Mouse (Mus musculus) v-Abl transformed pro-B cells (cell line): ENCODE measurements around the gene Rabggta.

ENCODE experiments used
- in situ Hi-C, 2 experiments: fragments of 400-800 bp; cut with MboI; formaldehyde crosslinking; loops; one replicate each; pipeline ENCODE4 v1.15.1; 2025; ENCODE audit not compliant: unreplicated experiment in 2 of 2

The Rabggta gene

DNA sequence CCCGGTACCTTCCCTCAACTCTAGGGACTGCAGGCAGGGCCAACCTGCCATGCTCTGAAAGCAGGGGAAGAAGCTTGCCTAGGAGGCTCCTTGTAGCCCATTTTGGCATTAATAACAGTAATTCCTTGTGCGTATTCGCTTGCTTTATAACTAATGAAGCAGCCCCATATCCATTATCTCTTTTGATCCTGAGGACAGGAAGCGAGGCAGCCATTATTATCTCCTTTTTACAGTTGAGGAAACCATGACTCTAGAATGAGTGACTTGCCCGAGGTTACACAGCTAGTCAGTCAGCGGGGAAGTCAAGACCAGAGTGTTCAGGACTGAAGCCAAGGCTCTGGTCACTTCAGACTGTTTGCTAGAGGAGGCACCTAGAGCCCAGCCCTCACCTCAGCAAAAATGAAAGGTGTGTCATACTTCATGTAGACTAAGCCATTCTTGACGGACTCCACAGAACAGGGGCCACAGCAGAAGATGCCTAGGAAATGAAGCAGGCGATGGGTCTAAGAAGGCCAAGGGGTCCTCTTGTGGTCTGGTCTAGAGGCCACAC, 15.9 kb downstream of the Rabggta start:
- in situ Hi-C loops, result no loop called here

DNA sequence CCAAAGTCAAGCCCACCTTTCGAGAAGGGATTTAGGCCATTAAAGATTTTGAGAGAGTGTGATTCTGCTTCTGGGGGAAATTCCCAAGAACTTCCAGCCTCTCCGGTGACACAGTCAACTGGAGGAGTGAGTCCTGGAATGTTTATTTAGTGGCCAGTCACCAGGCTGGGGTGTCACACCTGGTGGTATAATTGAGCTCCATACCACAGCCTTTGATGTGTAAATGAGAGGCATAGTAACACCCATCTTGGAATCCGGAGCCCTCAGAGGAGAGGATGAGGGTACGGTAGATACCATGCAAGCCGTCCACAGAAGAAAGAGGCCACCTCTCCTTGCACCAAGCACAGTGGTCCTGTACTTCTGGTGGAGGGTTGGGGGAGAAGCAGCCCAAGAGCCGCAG, 19.3 kb downstream of the Rabggta start:
- in situ Hi-C loops, result no loop called here

DNA sequence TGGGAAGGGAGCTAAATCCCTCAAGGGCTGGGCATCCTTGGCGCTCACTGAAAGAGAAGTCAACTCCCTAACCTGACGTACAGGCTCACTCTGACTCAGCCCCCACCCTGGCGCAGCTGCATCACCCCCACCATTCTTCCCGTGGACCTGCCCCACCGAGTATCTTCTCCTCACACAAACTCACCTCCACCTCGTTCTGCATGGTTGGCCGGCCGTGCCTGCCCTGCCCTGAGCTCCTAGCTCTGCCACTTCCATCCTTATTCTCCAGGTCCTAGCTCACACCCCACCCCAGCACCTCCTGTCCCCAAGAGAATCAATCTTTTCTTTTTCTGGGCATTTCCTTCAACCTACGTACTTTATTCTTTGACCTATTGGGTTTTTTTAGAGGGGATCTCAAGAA, 20.9 kb downstream of the Rabggta start:
- in situ Hi-C loops, result no loop called here

DNA sequence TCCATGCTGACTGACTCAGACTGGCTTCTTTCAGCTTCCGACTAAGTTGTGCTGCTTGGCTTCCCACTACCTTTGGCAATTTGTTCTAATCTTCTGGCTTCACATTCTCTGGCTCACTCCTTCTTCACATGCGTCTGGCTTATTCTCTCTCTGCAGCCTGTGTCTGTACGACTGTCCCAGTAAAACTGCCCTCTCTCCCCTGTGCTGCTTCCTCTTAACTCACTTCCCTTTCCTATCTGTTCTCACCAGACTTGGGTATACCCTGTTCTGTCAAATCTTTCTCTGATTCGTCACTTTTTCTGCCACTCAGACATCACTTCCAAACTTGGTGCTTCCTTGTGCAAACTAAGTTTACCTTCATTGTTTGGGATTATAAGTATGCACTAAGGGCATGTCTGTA, 24.8 kb downstream of the Rabggta start:
- in situ Hi-C loops, result no loop called here

DNA sequence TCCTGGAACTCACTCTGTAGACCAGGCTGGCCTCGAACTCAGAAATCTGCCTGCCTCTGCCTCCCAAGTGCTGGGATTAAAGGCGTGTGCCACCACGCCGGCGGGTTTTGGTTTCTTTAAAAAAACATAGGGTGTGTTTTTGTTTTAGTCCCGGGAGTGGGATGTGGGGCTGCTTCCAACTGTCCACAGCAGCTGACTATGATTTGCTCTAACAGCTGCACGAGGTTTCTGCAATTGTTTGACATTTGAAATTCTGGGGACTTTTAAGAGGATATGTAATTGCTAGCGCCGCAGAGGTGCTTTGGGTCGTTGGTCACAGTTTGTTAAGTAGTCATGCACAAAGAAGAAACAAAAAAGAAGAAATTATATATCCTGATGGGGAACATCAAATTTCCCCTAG, 32.6 kb downstream of the Rabggta start:
- in situ Hi-C loops, result loop anchor here in 1 of 2 experiments (10.0 kb wide), 1 partner anchor 215 kb away; the partner anchor contains the start of gene Sdr39u1

DNA sequence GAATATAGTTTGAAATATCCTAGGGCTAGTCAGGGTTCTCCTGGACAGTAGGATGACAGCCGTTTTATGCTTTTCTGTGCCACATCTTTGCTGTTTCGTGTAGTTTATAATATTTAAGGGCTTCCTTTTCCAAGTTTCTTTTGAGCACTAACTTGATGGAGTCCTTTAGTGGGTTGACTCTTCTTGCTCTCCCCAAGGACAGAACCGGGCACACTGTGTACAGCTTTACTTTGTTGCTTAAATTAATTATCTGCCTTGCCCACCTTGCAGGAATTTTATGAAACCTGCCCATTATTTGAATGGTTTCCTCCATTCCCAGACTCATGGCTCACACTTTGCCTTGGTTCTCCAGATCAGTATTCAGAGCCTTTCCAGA, 40.0 kb downstream of the Rabggta start:
- in situ Hi-C loops, result loop anchor here (5.0 to 10.0 kb wide), 2 partner anchors 60 to 223 kb away; partner anchors contain the start of gene Sdr39u1 (in 1 of the 2)

DNA sequence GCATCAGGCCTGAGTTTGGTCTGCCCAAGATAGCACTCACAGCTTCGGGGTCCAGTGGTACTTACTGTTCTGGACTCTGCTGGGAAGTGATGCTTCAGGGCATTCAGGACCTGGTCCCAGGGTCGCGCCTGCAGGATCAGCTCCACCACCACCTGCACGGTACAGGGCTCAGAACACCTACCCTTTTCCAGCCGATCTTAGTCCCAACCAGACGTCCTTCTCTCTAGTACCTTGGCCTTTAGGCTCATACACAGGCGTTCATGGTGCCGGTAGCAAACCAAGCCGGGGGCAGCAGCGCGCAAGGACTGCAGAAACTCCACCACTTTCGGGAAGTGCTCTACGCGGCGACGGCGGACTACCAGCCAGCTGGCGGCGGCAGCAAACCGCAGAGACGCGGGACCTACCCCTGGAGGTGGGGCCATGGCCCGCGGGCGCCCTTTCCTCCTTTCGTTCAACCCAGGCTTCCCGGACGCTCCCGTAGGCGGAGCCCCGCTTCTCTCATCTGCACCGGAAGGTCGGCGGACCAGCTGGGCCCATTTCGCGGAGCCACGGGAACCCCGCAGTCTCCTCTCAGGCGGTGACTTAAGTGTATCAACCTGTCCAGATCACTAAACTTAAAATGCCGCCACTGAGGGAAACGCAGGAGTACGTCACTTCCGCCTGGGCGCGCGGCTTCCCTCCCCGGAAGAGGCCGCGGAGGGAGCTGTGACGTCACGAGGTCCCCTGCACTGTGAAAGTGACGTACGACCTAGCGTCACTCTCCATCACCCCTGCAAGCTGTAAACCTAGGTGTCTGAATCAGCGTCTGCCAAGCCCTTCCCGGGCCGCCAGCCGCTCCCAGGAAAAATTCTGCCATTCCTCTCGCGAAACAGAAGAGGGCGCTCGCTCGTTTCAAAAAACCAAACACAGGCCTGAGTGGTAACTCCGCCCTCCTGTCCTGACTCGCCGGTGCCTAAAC, 40.6 kb downstream of the Rabggta start, which contains the start of gene Tinf2:
Tinf2 (minus strand) TSS at position 661 of the 958 bp plus-strand sequence.
- in situ Hi-C loops, result loop anchor here (5.0 to 10.0 kb wide), 2 partner anchors 61 to 223 kb away; partner anchors contain the start of gene Sdr39u1 (in 1 of the 2)

DNA sequence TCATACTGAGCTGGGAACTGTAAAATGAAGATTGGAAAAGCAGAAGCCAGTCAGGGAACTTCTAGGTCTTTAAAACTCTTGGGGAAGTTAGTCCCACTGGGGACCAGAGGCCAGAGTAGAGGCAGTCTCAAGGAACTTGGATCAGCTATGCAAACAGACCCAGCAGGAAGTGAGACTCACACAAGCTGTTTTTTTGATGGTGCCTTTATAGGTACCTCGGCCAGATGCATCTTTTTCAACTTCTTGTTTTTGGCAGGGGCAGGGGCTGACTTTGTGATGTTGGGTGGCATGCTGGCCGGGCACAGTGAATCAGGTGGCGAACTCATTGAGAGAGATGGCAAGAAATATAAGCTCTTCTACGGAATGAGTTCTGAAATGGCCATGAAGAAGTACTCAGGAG, 44.4 kb downstream of the Rabggta start:
- in situ Hi-C loops, result no loop called here

DNA sequence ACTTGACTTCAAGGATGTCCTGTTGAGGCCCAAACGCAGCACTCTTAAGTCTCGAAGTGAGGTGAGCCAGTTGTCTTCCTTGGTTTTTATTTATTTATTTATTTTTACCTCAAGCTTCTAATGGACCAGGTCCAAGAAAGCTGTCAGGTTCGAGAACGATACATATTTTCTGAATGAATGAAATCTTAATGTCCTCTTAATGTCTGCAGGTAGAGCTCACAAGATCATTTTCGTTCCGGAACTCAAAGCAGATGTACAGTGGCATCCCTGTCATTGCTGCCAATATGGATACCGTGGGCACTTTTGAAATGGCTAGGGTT, 49.4 kb downstream of the Rabggta start:
- in situ Hi-C loops, result loop anchor here in 1 of 2 experiments (25.0 kb wide), 1 partner anchor 215 kb away; the partner anchor contains the start of genes Cbln3 and Khnyn

DNA sequence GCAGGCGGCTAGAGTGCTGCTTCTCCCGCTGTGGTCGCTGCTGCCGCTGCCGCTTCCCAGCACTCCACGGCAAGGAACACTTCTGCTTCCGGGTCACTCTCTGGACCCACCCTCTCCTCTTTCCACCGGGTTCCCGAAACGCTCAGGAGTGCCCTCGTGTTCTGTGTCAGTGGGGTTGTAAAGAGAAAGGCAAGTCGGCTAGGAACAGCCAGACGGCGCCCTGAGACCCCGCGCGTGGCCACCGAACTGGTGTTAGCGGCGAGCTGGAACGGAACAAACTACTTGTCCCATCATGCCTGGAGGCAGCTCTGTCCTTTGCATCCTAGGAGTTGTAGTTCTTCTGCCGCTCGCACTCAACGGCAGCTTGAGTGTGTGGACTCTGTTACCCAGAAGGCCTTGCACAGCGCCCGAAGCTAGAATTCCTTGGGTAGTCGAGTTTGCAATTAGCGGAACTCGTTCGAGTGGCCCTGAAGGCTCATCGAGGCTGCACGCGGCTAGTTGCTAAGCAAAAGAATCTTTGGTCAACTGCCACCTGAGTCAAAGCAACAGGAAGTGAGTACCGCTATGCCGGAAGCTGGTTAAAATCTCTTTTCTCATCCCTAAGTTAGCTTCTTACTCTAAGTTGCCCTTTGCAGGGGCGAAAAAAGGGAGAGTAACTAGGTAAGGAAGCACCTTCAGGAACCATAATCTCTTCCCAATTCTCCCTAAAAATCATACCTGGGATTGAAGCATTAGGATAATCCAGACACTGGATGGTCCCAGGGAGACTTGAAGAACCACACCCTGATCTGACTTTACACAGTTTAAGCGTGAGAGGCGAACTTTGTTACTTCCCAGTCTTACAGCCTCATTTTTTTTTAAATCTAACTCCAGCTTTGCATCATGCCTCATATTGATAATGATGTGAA, 50.0 kb downstream of the Rabggta start, which contains the start of the genes Gmpr2 and Nedd8:
Gmpr2 (plus strand) TSS at position 109 of the 908 bp plus-strand sequence.
Nedd8 (minus strand) TSS at position 292 of the 908 bp plus-strand sequence.
- in situ Hi-C loops, result loop anchor here in 1 of 2 experiments (25.0 kb wide), 1 partner anchor 215 kb away; the partner anchor contains the start of genes Cbln3 and Khnyn

DNA sequence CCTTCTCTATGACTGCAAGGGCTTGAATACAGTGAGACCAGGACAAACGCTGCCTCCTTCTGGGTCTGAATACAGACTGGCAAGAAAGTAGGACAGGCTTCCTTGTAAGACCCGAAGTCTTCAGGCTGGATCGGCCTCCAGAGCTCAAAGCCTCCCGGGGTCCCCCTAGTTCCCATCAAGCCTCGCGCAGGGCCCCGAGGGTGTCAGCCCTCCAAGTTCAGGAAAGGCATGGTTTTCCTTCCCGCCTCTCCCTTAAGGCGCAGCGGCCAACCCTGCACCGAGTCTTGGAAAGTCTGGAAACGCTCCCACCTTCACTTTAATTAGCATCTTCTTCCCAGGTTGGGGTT, 50.6 kb downstream of the Rabggta start:
- in situ Hi-C loops, result loop anchor here in 1 of 2 experiments (25.0 kb wide), 1 partner anchor 216 kb away; the partner anchor contains the start of genes Cbln3 and Khnyn
